Mouse (Mus musculus): ENCODE results near the gene Nmbr. TPM values are rescaled to one million over a fixed set of nuclear protein-coding genes. Genes with fewer than 3 reads are reported as not detected.

Gene Nmbr
- total RNA-seq, 1 experiment from 2014 or later: not detected

Other genes with a start within 250 kb of the Nmbr start
- gene Adgrg6, start 159.9 kb upstream of the Nmbr start, total RNA-seq (2021): 2.2 and 2.4 TPM in 2 replicates
- 50.8 and 66.0 TPM in 2 replicates for gene Vta1, start within 50 bp of the Nmbr start, total RNA-seq (2021)
- not detected in 2 replicates for gene Gje1, start 12.6 kb downstream of the Nmbr start, total RNA-seq (2021)